Mouse (Mus musculus) layer of hippocampus, adult 8-10 months (tissue): ENCODE measurements around the gene Fbxo8. TPM values are rescaled to one million over a fixed set of nuclear protein-coding genes. Genes with fewer than 3 reads are reported as not detected.

Source experiments
- DNase-seq, 2 experiments: peaks; one replicate each; pipeline ENCODE4 v3.0.0; 2022; ENCODE audit warnings: low spot score in 2 of 2
- microRNA-seq, 2 experiments: library from miRNA; unstranded; fragments of <30 nt; microRNA quantifications; one replicate each; pipeline ENCODE4 v1.2.0; 2022
- total RNA-seq, 4 experiments: library from RNA; stranded (reverse); gene quantifications; 2 replicates each; pipeline ENCODE4 v1.2.4; 2022

Fbxo8 gene
- total RNA-seq, 4 experiments from 2014 or later = 22.4 to 32.3 (median 29.8) TPM

GRCm38 (mm10) chr8:56611736-56612135 lies 60.8 kb downstream of the Fbxo8 start:
- no peak for DNase-seq

GRCm38 (mm10) chr8:56614235-56614634 lies 63.3 kb downstream of the Fbxo8 start:
- no peak for DNase-seq

GRCm38 (mm10) chr8:56615005-56615404 lies 64.1 kb downstream of the Fbxo8 start:
- DNase-seq = peak; percentile 28 to 60

- no peak for DNase-seq
These were observed 65.4 kb downstream of the Fbxo8 start for GRCm38 (mm10) chr8:56616260-56616659.

GRCm38 (mm10) chr8:56617271-56617670 lies 66.4 kb downstream of the Fbxo8 start:
- no peak for DNase-seq

- no peak for DNase-seq
These were observed 68.2 kb downstream of the Fbxo8 start for GRCm38 (mm10) chr8:56619056-56619455.

GRCm38 (mm10) chr8:56619571-56619970 lies 68.7 kb downstream of the Fbxo8 start:
- no peak for DNase-seq

GRCm38 (mm10) chr8:56620691-56621090 lies 69.8 kb downstream of the Fbxo8 start:
- DNase-seq = no peak

GRCm38 (mm10) chr8:56621093-56621492 lies 70.2 kb downstream of the Fbxo8 start:
- DNase-seq = no peak

GRCm38 (mm10) chr8:56622470-56623024 lies 71.7 kb downstream of the Fbxo8 start:
- DNase-seq = no peak

- no peak for DNase-seq
These were observed 72.5 kb downstream of the Fbxo8 start for GRCm38 (mm10) chr8:56623346-56623745.

GRCm38 (mm10) chr8:56629160-56629559 lies 78.3 kb downstream of the Fbxo8 start:
- no peak for DNase-seq

- DNase-seq = no peak
These were observed 88.4 kb downstream of the Fbxo8 start for GRCm38 (mm10) chr8:56639277-56639676.

Small RNA genes lying within 50 kb of the gene (microRNA-seq; reads per million reads assigned to microRNA genes)
- 0 reads per million in 2 experiments for gene Gm25992

Other genes with a start within 250 kb of the Fbxo8 start
- 10 to 100 TPM; 20.6 to 26.9 (median 24.8) TPM for gene Cep44, start within 50 bp of the Fbxo8 start, total RNA-seq